Mouse (Mus musculus) thymus, adult 2 months (tissue): ENCODE measurements at regions not wholly inside any gene's neighbourhood (a gene's known extent, or its start where the extent isn't known, plus 50 kb on each side); places are given as distances from the start of the nearest gene placed in this dataset.

ENCODE experiments used
- CTCF ChIP-seq: fragments of 200-500 bp; IDR thresholded peaks from 2 replicates; pipeline ENCODE4 v1.5.1; 2012; ENCODE audit warnings: mild to moderate bottlenecking, control low read depth, low read length, moderate library complexity, borderline replicate concordance; ENCODE audit not compliant: control insufficient read depth, poor library complexity, insufficient read depth; ENCODE audit errors: extremely low read depth
- POLR2A ChIP-seq: fragments of 200-500 bp; IDR thresholded peaks from 2 replicates; pipeline ENCODE4 v1.6.1; 2012; ENCODE audit warnings: mild to moderate bottlenecking, low read length, control low read depth, moderate library complexity; ENCODE audit not compliant: control insufficient read depth, poor library complexity, insufficient read depth; ENCODE audit errors: extremely low read depth

- no peak for TF ChIP-seq CTCF
- no peak for TF ChIP-seq POLR2A
Observed at GRCm38 (mm10) chr10:96549651-96550050, 67.2 kb upstream of the Btg1 start.
